Mouse (Mus musculus) cerebellum, adult 2 months (tissue): ENCODE data around the gene Hbb-bh1.

Experiments
- CTCF ChIP-seq: fragments of 200-500 bp; IDR thresholded peaks from 2 replicates; pipeline ENCODE4 v1.5.1; 2011; ENCODE audit warnings: low read depth, mild to moderate bottlenecking, control low read depth, low read length, moderate library complexity, borderline replicate concordance; ENCODE audit not compliant: insufficient read depth
- POLR2A ChIP-seq: fragments of 200-500 bp; IDR thresholded peaks from 2 replicates; pipeline ENCODE4 v1.6.1; 2011; ENCODE audit warnings: low read length, control low read depth, borderline replicate concordance; ENCODE audit not compliant: insufficient read depth

- no peak for TF ChIP-seq CTCF
- TF ChIP-seq POLR2A: no peak
These were observed 33.8 kb downstream of the Hbb-bh1 start for GRCm38 (mm10) chr7:103808971-103809800.
